Mouse (Mus musculus): ENCODE results near the gene Pou5f1.

Pou5f1 gene

GRCm38 (mm10) chr17:35513886-35514285, 8.1 kb downstream of the Pou5f1 start:
- peak; percentile 52 to 58 for DNase-seq (ENCODE audit: low spot score in 2 of 2)

- no peak for DNase-seq (ENCODE audit: low spot score in 2 of 2)
Observed at GRCm38 (mm10) chr17:35514756-35515155, 8.9 kb downstream of the Pou5f1 start.

- peak in 1 of 2 experiments; percentile 39 for DNase-seq (ENCODE audit: low spot score in 2 of 2)
Observed at GRCm38 (mm10) chr17:35515911-35516640, 10.3 kb downstream of the Pou5f1 start.

- peak; percentile 94 to 96 for DNase-seq (ENCODE audit: low spot score in 2 of 2)
Observed at GRCm38 (mm10) chr17:35516652-35517500, 11.1 kb downstream of the Pou5f1 start, which contains the start of the genes Tcf19 and Cchcr1. Gene Tcf19 (minus strand): TSS chr17:35516824. Gene Cchcr1 (plus strand): TSS chr17:35517100.

GRCm38 (mm10) chr17:35517526-35517925, 11.7 kb downstream of the Pou5f1 start:
- no peak for DNase-seq (ENCODE audit: low spot score in 2 of 2)

- DNase-seq (ENCODE audit: low spot score in 2 of 2): no peak
Observed at GRCm38 (mm10) chr17:35524354-35524753, 18.5 kb downstream of the Pou5f1 start.

GRCm38 (mm10) chr17:35526644-35527043, 20.8 kb downstream of the Pou5f1 start:
- no peak for DNase-seq (ENCODE audit: low spot score in 2 of 2)

GRCm38 (mm10) chr17:35532360-35532759, 26.5 kb downstream of the Pou5f1 start:
- DNase-seq (ENCODE audit: low spot score in 2 of 2): no peak

- no peak for DNase-seq (ENCODE audit: low spot score in 2 of 2)
Observed at GRCm38 (mm10) chr17:35532901-35533300, 27.1 kb downstream of the Pou5f1 start, which contains the start of gene Psors1c2. Gene Psors1c2 (plus strand): TSS chr17:35533201.

- peak; percentile 82 to 88 for DNase-seq (ENCODE audit: low spot score in 2 of 2)
Observed at GRCm38 (mm10) chr17:35534343-35534742, 28.5 kb downstream of the Pou5f1 start.

GRCm38 (mm10) chr17:35537421-35537820, 31.6 kb downstream of the Pou5f1 start:
- peak in 1 of 2 experiments; percentile 49 for DNase-seq (ENCODE audit: low spot score in 2 of 2)

- DNase-seq (ENCODE audit: low spot score in 2 of 2): no peak
Observed at GRCm38 (mm10) chr17:35538476-35538875, 32.7 kb downstream of the Pou5f1 start.

- DNase-seq (ENCODE audit: low spot score in 2 of 2): no peak
Observed at GRCm38 (mm10) chr17:35539540-35539939, 33.7 kb downstream of the Pou5f1 start.

GRCm38 (mm10) chr17:35542761-35543411, 37.1 kb downstream of the Pou5f1 start:
- DNase-seq (ENCODE audit: low spot score in 2 of 2): no peak

- no peak for DNase-seq (ENCODE audit: low spot score in 2 of 2)
Observed at GRCm38 (mm10) chr17:35543412-35543861, 37.6 kb downstream of the Pou5f1 start.

GRCm38 (mm10) chr17:35544001-35544400, 38.2 kb downstream of the Pou5f1 start:
- no peak for DNase-seq (ENCODE audit: low spot score in 2 of 2)

- peak; percentile 51 to 75 for DNase-seq (ENCODE audit: low spot score in 2 of 2)
Observed at GRCm38 (mm10) chr17:35544680-35545079, 38.9 kb downstream of the Pou5f1 start.

GRCm38 (mm10) chr17:35547465-35547864, 41.6 kb downstream of the Pou5f1 start:
- DNase-seq (ENCODE audit: low spot score in 2 of 2): no peak

GRCm38 (mm10) chr17:35548636-35549035, 42.8 kb downstream of the Pou5f1 start:
- no peak for DNase-seq (ENCODE audit: low spot score in 2 of 2)

- DNase-seq (ENCODE audit: low spot score in 2 of 2): peak; percentile 85 to 93
Observed at GRCm38 (mm10) chr17:35549437-35550142, 43.8 kb downstream of the Pou5f1 start.

- DNase-seq (ENCODE audit: low spot score in 2 of 2): no peak
Observed at GRCm38 (mm10) chr17:35550143-35550494, 44.3 kb downstream of the Pou5f1 start.

Measured in frontal cortex, postnatal 36 days (tissue).